Mouse (Mus musculus) bone marrow macrophage, adult 2 months (primary cell): ENCODE measurements around the gene Cracr2b.

ENCODE experiments used
- CTCF ChIP-seq: IDR thresholded peaks from 2 replicates; pipeline ENCODE4 v1.5.1; 2012; ENCODE audit warnings: low read depth, mild to moderate bottlenecking, low read length, moderate library complexity
- POLR2A ChIP-seq: IDR thresholded peaks from 2 replicates; pipeline ENCODE4 v1.6.1; 2012; ENCODE audit warnings: mild to moderate bottlenecking, low read depth, low read length, borderline replicate concordance

DNA sequence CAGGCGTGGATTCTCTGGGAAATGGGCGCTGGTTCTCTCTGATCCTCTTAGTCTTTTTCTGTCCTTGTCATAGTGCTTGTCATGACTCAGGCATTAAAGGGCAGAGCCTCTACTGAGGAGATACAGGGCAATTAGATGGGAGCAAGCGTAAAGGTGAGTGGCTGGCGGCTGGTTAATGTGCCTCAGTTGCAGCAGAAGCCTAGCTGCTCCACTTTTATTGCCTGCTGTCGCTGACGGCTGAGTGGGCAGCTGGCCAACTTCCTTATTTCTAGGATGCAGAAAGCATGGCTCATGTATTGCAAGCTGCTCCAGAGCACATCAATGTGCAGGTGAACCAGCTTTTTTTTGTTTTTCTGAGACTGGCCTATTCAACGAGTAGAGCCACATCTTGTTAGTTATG is 41.9 kb upstream of the Cracr2b start:
- TF ChIP-seq POLR2A (no peak), CTCF (no peak)
